ENCODE assay signal across 8 mouse cellular contexts in genomic region chr5:113490467-113491260, GRCm38 (mm10). TPM values are rescaled to one million over a fixed set of nuclear protein-coding genes. Genes with fewer than 3 reads are reported as not detected.
A peak's percentile ranks its signal among the peaks of the same experiment; 100 is the strongest.
DNase-seq lines count a peak whose midpoint lies in the region; ATAC-seq lines count a peak whose summit lies in the region.
"Had no signal": no experiment of that assay in that cellular context is flagged by ENCODE, and none has a peak within 500 bp of the region (broad histone marks: within the 10 kb centered on the region; RNA-seq: fewer than 3 reads in every experiment).

No protein-coding gene starts in this region.

- under 1% methylated on average over 61 of the region's 63 CpGs for WGBS in embryonic facial prominence, embryonic 13.5 days
- under 1% methylated on average over 63 of the region's 63 CpGs for WGBS in midbrain, embryonic 15.5 days

- peak; percentile 63 for DNase-seq in MN1 (ENCODE audit: low spot score)
- peak; percentile 14 for DNase-seq in adrenal gland, adult 2 months
- peak; percentile 42 to 46 for DNase-seq in heart, postnatal 14 days
- DNase-seq in left cerebral cortex, postnatal 10 days (ENCODE audit: extremely low spot score in 1 of 2, low spot score in 2 of 2), result peak; percentile 53 to 78
- DNase-seq in B cell, adult 2 months, result no peak

- ATAC-seq in embryonic facial prominence, embryonic 13.5 days (ENCODE audit: insufficient number of reproducible peaks, insufficient read depth, low FRiP score, low TSS enrichment, low read depth), result peak; percentile 77; the same call in 1 of the 2 replicates
- peak; percentile 83 for ATAC-seq in midbrain, embryonic 15.5 days (replicated peaks)

- peaks cover 43% of the 10 kb centered on the region for H3K4me1 ChIP-seq in embryonic facial prominence, embryonic 13.5 days
- peaks cover 39% of the 10 kb centered on the region for H3K4me1 ChIP-seq in midbrain, embryonic 15.5 days

- peaks cover 47% of the 10 kb centered on the region for H3K27me3 ChIP-seq in embryonic facial prominence, embryonic 13.5 days
- H3K27me3 ChIP-seq in midbrain, embryonic 15.5 days (replicated peaks), result no peaks in the 10 kb centered on the region; the same call in 1 of the 2 replicates

- peak overlapping the region; percentile 83 for H3K4me2 ChIP-seq in embryonic facial prominence, embryonic 13.5 days
- peak overlapping the region; percentile 85 for H3K4me2 ChIP-seq in midbrain, embryonic 15.5 days

- intact Hi-C loops in heart, postnatal 14 days (cut with DNase I), result no loop called here
- intact Hi-C loops in left cerebral cortex, postnatal 10 days (cut with DNase I), result loop anchor here (5.0 to 10.0 kb wide), 3 partner anchors 54 to 113 kb away; no protein-coding TSS in a partner anchor

- no peaks in the 10 kb centered on the region for H3K9me3 ChIP-seq in embryonic facial prominence, embryonic 13.5 days
- no peaks in the 10 kb centered on the region for H3K9me3 ChIP-seq in midbrain, embryonic 15.5 days

- peak overlapping the region; percentile 71 for H3K4me3 ChIP-seq in embryonic facial prominence, embryonic 13.5 days
- peak overlapping the region; percentile 60 for H3K4me3 ChIP-seq in midbrain, embryonic 15.5 days
- H3K4me3 ChIP-seq: erythroblast, embryonic 14.5 days had no signal

- peak overlapping the region; percentile 89 for H3K9ac ChIP-seq in embryonic facial prominence, embryonic 13.5 days
- H3K9ac ChIP-seq in midbrain, embryonic 15.5 days, result peak overlapping the region; percentile 78

- peak overlapping the region; percentile 71 for H3K27ac ChIP-seq in embryonic facial prominence, embryonic 13.5 days
- H3K27ac ChIP-seq in midbrain, embryonic 15.5 days, result peak overlapping the region; percentile 79

- H3K36me3 ChIP-seq in embryonic facial prominence, embryonic 13.5 days, result no peaks in the 10 kb centered on the region
- H3K36me3 ChIP-seq in midbrain, embryonic 15.5 days (replicated peaks), result no peaks in the 10 kb centered on the region

RNA-seq across cellular contexts. Expression of gene Wscd2, which starts 0.5 kb away (rescaled TPM):
- 1 to 10 TPM; 3.7 to 5.5 TPM for total RNA-seq in adrenal gland, adult 2 months (2021)
- 5.6 and 5.9 TPM in 2 replicates for polyA plus RNA-seq in adrenal gland, adult 2 months (2012; rRNA removed)
- polyA plus RNA-seq in embryonic facial prominence, embryonic 13.5 days (2015; fragmentation: Nextera tagmentation; extraction: Ambion mirVana), result 12.5 and 14.6 TPM in 2 replicates
- total RNA-seq in heart, postnatal 14 days (2021), result under 1 TPM; 0.36 to 0.49 TPM
- 10 to 100 TPM; 57.3 to 60.8 TPM for total RNA-seq in left cerebral cortex, postnatal 10 days (2021)
- polyA plus RNA-seq in midbrain, embryonic 15.5 days (2015; fragmentation: Nextera tagmentation; extraction: Ambion mirVana), result 16.0 TPM in 2 replicates
- polyA plus RNA-seq: erythroblast, embryonic 14.5 days had no signal

Comparison
In these comparisons a context has a peak if more than half of its experiments do, and no peak if none do; other contexts are left out.
1. DNase-seq: peak in MN1 (single experiment), adrenal gland, adult 2 months (single experiment), heart, postnatal 14 days (2 of 2) and left cerebral cortex, postnatal 10 days (2 of 2); none in B cell, adult 2 months (0 of 2).
2. RNA of gene Wscd2, which starts 0.5 kb away (total RNA-seq): 57.3 to 60.8 TPM in left cerebral cortex, postnatal 10 days; 3.7 to 5.5 TPM in adrenal gland, adult 2 months and 0.36 to 0.49 TPM in heart, postnatal 14 days; every median in the first group is over 4 times any median in the second.